Mouse (Mus musculus) forebrain, embryonic 14.5 days (tissue): ENCODE data around the gene Fcho2. TPM values are rescaled to one million over a fixed set of nuclear protein-coding genes. Genes with fewer than 3 reads are reported as not detected.

ENCODE experiments used
- ATAC-seq: fragments of 200-750 bp; cut with Nextera tagmentation; 2 replicates; pipeline ENCODE4 v1.8.0; 2017; ENCODE audit warnings: mild to moderate bottlenecking, moderate library complexity
- DNase-seq: peaks from one replicate; pipeline ENCODE4 v3.0.0-alpha.2; 2015; ENCODE audit warnings: low spot score
- H3K27ac ChIP-seq: fragments of 300-500 bp; sonication (generic); 2 replicates; pipeline ENCODE4 v1.5.1; 2014; ENCODE audit warnings: low read depth, mild to moderate bottlenecking, control low read depth, low read length, moderate library complexity
- H3K27me3 ChIP-seq: fragments of 300-500 bp; sonication (generic); replicated peaks from 2 replicates; pipeline ENCODE4 v1.6.1; 2014; ENCODE audit warnings: low read length, control low read depth, mixed read lengths; ENCODE audit not compliant: control insufficient read depth, insufficient read depth
- H3K36me3 ChIP-seq: fragments of 300-500 bp; sonication (generic); 2 replicates; pipeline ENCODE4 v1.6.1; 2014; ENCODE audit warnings: low read length, control low read depth; ENCODE audit not compliant: control insufficient read depth, insufficient read depth
- H3K4me1 ChIP-seq: fragments of 300-500 bp; sonication (generic); 2 replicates; pipeline ENCODE4 v1.6.1; 2014; ENCODE audit warnings: antibody characterized with exemption, low read length, control low read depth; ENCODE audit not compliant: control insufficient read depth, insufficient read depth
- H3K4me2 ChIP-seq: fragments of 300-500 bp; sonication (generic); 2 replicates; pipeline ENCODE4 v1.6.1; 2014; ENCODE audit warnings: mild to moderate bottlenecking, control low read depth, low read length
- H3K4me3 ChIP-seq: fragments of 300-500 bp; sonication (generic); 2 replicates; pipeline ENCODE4 v1.5.1; 2014; ENCODE audit warnings: low read depth, low read length, control low read depth
- H3K9ac ChIP-seq: fragments of 300-500 bp; sonication (generic); 2 replicates; pipeline ENCODE4 v1.6.1; 2014; ENCODE audit warnings: mild to moderate bottlenecking, low read length, control low read depth, moderate library complexity
- H3K9me3 ChIP-seq: fragments of 300-500 bp; sonication (generic); replicated peaks from 2 replicates; pipeline ENCODE4 v1.6.1; 2016; ENCODE audit warnings: low read length, control low read depth, mixed read lengths; ENCODE audit not compliant: control insufficient read depth
- WGBS: fragments of 180-500 bp; shearing (Covaris S2); extraction: QIAGEN DNeasy Blood & Tissue Kit; methylation state at CpG from one replicate; pipeline ENCODE4 v1.1.7; 2014; 5-methylcytosine and 5-hydroxymethylcytosine counted together
- polyA plus RNA-seq: library from polyadenylated mRNA; unstranded; fragments of >200 nt; fragmentation: Nextera tagmentation; extraction: Ambion mirVana; gene quantifications from 2 replicates; pipeline ENCODE4 v1.2.1, GENCODE M21; 2014

Gene Fcho2
- polyA plus RNA-seq, 1 experiment from 2014 or later = 14.7 TPM

- no peaks in the 10 kb centered on the region for H3K27me3 ChIP-seq
- H3K4me1 ChIP-seq = peaks cover 3% of the 10 kb centered on the region; the same call in 1 of the 2 replicates
- WGBS = 29% methylated on average over 12 of the region's 12 CpGs
- H3K4me2 ChIP-seq = peak overlapping the region; percentile 61
- no peaks in the 10 kb centered on the region for H3K9me3 ChIP-seq
- ATAC-seq (no peak), DNase-seq (peak; percentile 28)
- H3K27ac ChIP-seq = no peak overlapping the region
- H3K9ac ChIP-seq = peak overlapping the region; percentile 94
- H3K36me3 ChIP-seq = no peaks in the 10 kb centered on the region
- H3K4me3 ChIP-seq = peak overlapping the region; percentile 88
Measured at GRCm38 (mm10) chr13:98813596-98814274, 1.5 kb downstream of the Fcho2 start.

- Histone ChIP-seq H3K9me3 (no peaks in the 10 kb centered on the region), H3K4me3 (no peak overlapping the region), H3K27me3 (no peaks in the 10 kb centered on the region), H3K9ac (no peak overlapping the region), H3K4me1 (peaks cover 3% of the 10 kb centered on the region; the same call in 1 of the 2 replicates), H3K4me2 (no peak overlapping the region; the same call in 1 of the 2 replicates), H3K36me3 (no peaks in the 10 kb centered on the region), H3K27ac (no peak overlapping the region)
- WGBS = 83% methylated on average over 2 of the region's 2 CpGs
- DNase-seq = no peak
- no peak for ATAC-seq
Measured at GRCm38 (mm10) chr13:98813167-98813566, 2.1 kb downstream of the Fcho2 start.

- Histone ChIP-seq H3K9me3 (no peaks in the 10 kb centered on the region), H3K4me1 (peaks cover 3% of the 10 kb centered on the region; the same call in 1 of the 2 replicates), H3K27ac (no peak overlapping the region), H3K27me3 (no peaks in the 10 kb centered on the region), H3K9ac (no peak overlapping the region), H3K4me3 (no peak overlapping the region), H3K36me3 (no peaks in the 10 kb centered on the region), H3K4me2 (no peak overlapping the region)
- DNase-seq (no peak), ATAC-seq (no peak)
- WGBS = 80% methylated on average over 4 of the region's 4 CpGs
Measured at GRCm38 (mm10) chr13:98812285-98812684, 3.0 kb downstream of the Fcho2 start.

GRCm38 (mm10) chr13:98810143-98810542 is 5.1 kb downstream of the Fcho2 start:
- no peak overlapping the region for H3K4me2 ChIP-seq
- H3K27me3 ChIP-seq = no peaks in the 10 kb centered on the region
- no peak overlapping the region for H3K27ac ChIP-seq
- DNase-seq (no peak), ATAC-seq (no peak)
- no peaks in the 10 kb centered on the region; the same call in 1 of the 2 replicates for H3K36me3 ChIP-seq
- WGBS = 84% methylated on average over 6 of the region's 6 CpGs
- no peak overlapping the region for H3K9ac ChIP-seq
- no peak overlapping the region for H3K4me3 ChIP-seq
- peaks cover 3% of the 10 kb centered on the region; the same call in 1 of the 2 replicates for H3K4me1 ChIP-seq
- no peaks in the 10 kb centered on the region for H3K9me3 ChIP-seq

GRCm38 (mm10) chr13:98809087-98809486 is 6.2 kb downstream of the Fcho2 start:
- no peak overlapping the region for H3K27ac ChIP-seq
- no peak overlapping the region for H3K9ac ChIP-seq
- H3K9me3 ChIP-seq = no peaks in the 10 kb centered on the region
- 98% methylated on average over 1 of the region's 1 CpGs for WGBS
- DNase-seq (no peak), ATAC-seq (no peak)
- H3K27me3 ChIP-seq = no peaks in the 10 kb centered on the region
- peaks cover 3% of the 10 kb centered on the region; the same call in 1 of the 2 replicates for H3K4me1 ChIP-seq
- peaks cover 7% of the 10 kb centered on the region for H3K36me3 ChIP-seq
- no peak overlapping the region for H3K4me2 ChIP-seq
- H3K4me3 ChIP-seq = no peak overlapping the region

GRCm38 (mm10) chr13:98804480-98804879 is 10.8 kb downstream of the Fcho2 start:
- Histone ChIP-seq H3K4me2 (no peak overlapping the region), H3K27ac (no peak overlapping the region), H3K27me3 (no peaks in the 10 kb centered on the region), H3K4me3 (no peak overlapping the region), H3K9ac (no peak overlapping the region), H3K4me1 (no peaks in the 10 kb centered on the region), H3K36me3 (peaks cover 34% of the 10 kb centered on the region), H3K9me3 (no peaks in the 10 kb centered on the region; the same call in 1 of the 2 replicates)
- DNase-seq (no peak), ATAC-seq (no peak)
- WGBS = 94% methylated on average over 1 of the region's 1 CpGs

GRCm38 (mm10) chr13:98803699-98804098 is 11.6 kb downstream of the Fcho2 start:
- ATAC-seq = no peak
- no peaks in the 10 kb centered on the region for H3K27me3 ChIP-seq
- no peak overlapping the region for H3K27ac ChIP-seq
- DNase-seq = no peak
- H3K4me1 ChIP-seq = no peaks in the 10 kb centered on the region
- H3K4me2 ChIP-seq = no peak overlapping the region
- no peak overlapping the region for H3K9ac ChIP-seq
- no peaks in the 10 kb centered on the region; the same call in 1 of the 2 replicates for H3K9me3 ChIP-seq
- H3K4me3 ChIP-seq = no peak overlapping the region
- H3K36me3 ChIP-seq = peaks cover 39% of the 10 kb centered on the region
- 88% methylated on average over 4 of the region's 4 CpGs for WGBS

GRCm38 (mm10) chr13:98802957-98803356 is 12.3 kb downstream of the Fcho2 start:
- Histone ChIP-seq H3K4me3 (no peak overlapping the region), H3K36me3 (peaks cover 42% of the 10 kb centered on the region), H3K9me3 (no peaks in the 10 kb centered on the region; the same call in 1 of the 2 replicates), H3K4me2 (no peak overlapping the region), H3K4me1 (no peaks in the 10 kb centered on the region), H3K27ac (no peak overlapping the region), H3K27me3 (no peaks in the 10 kb centered on the region), H3K9ac (no peak overlapping the region)
- DNase-seq (no peak), ATAC-seq (no peak)
- 89% methylated on average over 3 of the region's 3 CpGs for WGBS

- Histone ChIP-seq H3K9ac (no peak overlapping the region), H3K36me3 (peaks cover 23% of the 10 kb centered on the region), H3K27me3 (no peaks in the 10 kb centered on the region), H3K4me1 (no peaks in the 10 kb centered on the region), H3K4me2 (no peak overlapping the region), H3K27ac (no peak overlapping the region), H3K4me3 (no peak overlapping the region), H3K9me3 (no peaks in the 10 kb centered on the region; the same call in 1 of the 2 replicates)
- ATAC-seq (no peak), DNase-seq (no peak)
- WGBS = 95% methylated on average over 3 of the region's 3 CpGs
Measured at GRCm38 (mm10) chr13:98795511-98795910, 19.7 kb downstream of the Fcho2 start.
